Mouse (Mus musculus) megakaryocyte progenitor cell, adult 5-6 weeks (primary cell): Measurements from ENCODE around the gene Arhgap21. TPM values are rescaled to one million over a fixed set of nuclear protein-coding genes. Genes with fewer than 3 reads are reported as not detected.
"Not testable (repeated sequence)": the region's sequence is repeated elsewhere in the genome, so short reads cannot be mapped to it uniquely, and the experiment has no call there.

ENCODE experiments used
- ATAC-seq: replicated peaks from 2 replicates; pipeline ENCODE4 v1.8.0; 2016; ENCODE audit warnings: mild to moderate bottlenecking, moderate TSS enrichment, inconsistent platforms; ENCODE audit not compliant: poor library complexity
- total RNA-seq, 2 experiments: library from RNA; stranded (forward) in 1 of 2; stranded (reverse) in 1 of 2; fragments of 157-497, 149-512 nt in 1 of 2; fragments of 200-1000 nt in 1 of 2; gene quantifications; 2 replicates each; pipeline versions ENCODE4 v1.2.3 to v1.2.4; 2015 to 2017

Arhgap21 gene
- total RNA-seq, 2 experiments from 2014 or later, result 15.3 to 37.6 TPM

DNA sequence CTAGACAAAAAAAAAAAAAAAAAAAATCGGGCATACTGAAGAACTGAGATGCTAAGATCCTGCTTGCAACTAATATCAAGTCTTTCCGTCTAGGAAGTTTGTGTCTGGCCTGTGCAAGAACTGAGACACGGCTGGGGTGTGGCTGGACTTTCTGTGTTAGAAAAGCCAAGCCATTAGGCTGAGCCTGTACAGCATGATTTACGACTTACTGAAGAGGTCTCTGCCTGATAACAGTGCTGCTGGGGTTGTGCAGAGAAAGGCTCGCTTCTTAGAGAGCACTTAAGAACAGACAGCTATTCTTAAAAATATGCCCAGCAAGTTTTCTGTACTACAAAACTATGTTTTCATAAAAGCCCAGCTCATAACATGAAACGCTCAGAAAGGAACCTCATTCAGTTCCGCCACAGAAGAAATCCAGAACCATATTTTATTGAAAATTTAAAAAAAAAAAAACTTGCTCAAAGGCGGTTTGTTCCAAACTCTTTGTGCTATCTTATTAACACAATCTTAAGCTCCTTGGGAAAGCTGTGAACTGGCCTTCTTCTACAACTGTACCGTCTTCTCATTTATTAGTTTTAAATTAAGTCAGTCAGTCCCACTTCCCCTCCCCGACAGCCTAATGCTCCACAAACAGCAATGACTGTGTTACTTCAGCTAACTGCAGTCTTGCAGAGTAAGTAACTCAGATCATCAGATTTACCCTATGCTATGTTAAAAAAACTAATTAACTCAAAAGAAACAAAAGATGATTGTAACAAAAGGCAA is 26.1 kb downstream of the Arhgap21 start:
- peak; percentile 58 for ATAC-seq

DNA sequence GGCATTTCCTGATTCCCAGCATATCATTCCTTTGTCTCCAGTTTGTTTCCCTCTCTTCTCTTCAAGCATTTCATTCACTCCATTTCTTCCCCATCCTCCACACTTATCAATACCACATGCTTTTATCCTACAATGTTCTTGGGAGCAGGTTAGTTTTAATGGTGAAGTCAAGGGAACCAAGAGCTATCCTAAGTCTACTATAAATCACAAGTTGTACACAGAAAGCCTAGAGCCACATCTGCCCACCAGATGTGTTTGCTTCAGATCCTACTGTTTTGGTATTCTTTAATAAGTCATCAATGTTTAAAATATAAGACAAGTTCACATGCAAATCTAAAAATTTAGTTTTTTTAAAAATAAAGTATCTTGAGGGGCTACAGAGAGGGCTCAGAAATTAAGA is 27.6 kb downstream of the Arhgap21 start:
- no peak for ATAC-seq

DNA sequence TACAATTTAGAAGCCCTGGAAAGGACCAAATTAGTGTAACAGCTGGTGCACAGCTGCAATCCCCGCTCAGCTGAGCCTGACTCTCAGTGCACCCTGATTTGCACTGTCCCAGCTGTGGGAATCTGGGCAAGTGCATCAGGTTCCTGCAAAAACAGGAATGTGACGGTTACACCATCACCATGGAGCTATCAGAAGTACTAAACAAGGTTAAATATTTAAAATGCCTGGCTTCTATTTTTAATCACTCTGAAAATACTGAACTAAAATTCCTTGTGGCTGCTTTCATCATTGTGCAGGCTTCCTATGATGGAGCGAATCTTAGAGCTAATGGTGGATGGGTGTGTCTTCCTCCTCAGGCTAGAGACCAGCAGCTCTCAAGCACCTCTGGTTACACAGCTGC is 29.3 kb downstream of the Arhgap21 start:
- no peak for ATAC-seq

DNA sequence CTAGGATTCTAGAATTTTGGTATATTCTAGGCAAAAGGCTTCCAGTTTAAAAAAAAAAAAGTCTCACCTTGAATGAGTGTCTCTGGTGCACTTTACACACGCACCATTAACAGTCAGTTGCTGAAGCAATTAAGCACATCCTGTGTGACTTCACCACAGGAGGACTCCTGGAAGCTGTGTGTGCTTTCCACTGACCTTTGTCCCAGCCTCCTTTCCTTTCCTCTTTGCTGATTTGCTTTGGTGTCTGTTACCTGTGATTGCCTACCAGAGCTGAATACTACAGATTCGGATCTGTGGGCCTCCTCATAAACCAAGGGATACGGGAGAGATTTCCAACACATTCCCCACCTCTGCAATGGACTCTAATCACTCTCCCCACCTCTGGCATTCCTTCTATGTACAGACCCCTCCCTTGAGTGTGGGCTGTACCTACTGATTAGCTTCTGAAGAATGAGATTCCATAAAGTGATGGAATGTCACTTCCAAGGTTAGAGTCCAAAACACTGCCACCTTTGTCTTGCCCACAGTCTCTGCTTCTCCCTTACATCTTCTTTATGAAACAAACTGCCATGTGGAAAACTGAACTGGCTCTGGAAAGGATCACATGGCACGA is 32.0 kb downstream of the Arhgap21 start:
- no peak for ATAC-seq

DNA sequence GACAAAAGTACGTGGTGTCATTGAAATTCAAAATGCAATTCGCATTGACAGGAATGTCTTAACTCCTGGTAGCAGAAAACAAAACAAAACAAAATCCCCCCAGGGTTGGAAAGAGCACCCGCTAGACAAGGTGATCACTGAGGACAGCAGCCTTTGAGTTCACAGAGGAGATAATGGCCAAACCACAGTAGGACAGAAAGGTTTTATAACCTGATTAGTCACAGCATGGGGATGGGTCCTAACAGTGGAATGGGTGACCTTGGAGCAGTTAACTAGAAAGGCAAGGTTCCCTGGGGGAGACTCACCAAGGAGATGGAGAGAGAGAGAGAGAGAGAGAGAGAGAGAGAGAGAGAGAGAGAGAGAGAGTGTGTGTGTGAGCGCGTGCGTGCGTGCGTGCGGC is 34.3 kb downstream of the Arhgap21 start:
- no peak for ATAC-seq

DNA sequence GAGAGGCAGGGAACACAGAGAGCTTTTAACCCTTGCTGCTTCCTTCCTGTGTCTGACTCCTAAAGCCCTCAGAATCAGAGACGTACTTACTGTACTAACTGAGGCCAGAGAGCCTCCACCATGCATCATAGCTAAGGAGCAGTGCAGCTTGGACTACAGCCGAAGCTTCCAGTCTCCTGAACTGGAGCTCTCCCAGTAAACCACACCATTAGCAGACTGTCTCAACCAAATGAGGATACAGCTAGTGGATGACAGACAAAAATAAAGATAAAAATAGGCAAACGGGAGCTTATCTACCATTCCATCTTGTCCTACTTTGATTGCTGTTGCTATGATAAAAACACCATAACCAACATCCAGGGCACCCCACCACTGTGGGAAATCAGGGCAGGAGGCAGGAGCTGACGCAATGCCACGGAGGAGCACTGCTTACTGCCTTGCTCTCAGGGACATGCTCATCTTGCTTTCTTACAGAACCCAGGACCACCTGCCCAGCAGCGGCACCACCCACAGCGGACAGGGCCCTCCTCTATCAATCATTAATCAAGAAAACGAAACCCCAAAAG is 35.9 kb downstream of the Arhgap21 start:
- ATAC-seq, result 0 out of 2 replicates have a peak, but pooled peaks have one; percentile 19

DNA sequence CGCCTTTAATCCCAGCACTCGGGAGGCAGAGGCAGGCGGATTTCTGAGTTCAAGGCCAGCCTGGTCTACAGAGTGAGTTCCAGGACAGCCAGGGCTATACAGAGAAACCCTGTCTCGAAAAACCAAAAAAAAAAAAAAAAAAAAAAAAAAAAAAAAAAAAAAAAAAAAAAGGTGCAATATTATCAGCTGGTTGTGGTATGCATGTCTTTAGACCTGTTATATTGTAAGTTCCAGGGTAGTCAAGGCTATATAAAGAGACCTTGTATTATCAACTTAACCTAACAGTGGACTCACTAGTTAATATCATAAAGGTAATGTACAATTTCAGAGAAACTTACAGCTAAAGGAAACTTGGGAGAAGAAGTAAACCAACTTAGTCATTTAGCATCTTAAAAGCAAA is 36.9 kb downstream of the Arhgap21 start:
- not testable (repeated sequence) for ATAC-seq

DNA sequence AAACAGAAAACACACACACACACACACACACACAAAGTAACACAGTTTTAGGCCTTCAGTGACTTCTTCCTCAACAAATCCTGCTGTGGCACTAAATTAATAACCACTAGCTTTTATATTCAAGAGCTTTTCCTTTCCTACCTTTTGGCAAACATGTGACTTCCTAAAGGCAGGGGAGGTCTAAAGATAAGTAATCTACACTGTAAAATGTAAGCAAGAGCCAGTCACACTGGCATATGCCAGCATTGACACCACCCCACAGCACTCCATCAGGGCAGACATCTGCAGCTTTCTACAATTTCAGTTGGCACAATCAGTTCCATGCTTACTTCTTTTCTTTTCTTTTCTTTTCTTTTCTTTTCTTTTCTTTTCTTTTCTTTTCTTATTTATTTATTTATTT is 40.2 kb downstream of the Arhgap21 start:
- peak; percentile 69 for ATAC-seq

DNA sequence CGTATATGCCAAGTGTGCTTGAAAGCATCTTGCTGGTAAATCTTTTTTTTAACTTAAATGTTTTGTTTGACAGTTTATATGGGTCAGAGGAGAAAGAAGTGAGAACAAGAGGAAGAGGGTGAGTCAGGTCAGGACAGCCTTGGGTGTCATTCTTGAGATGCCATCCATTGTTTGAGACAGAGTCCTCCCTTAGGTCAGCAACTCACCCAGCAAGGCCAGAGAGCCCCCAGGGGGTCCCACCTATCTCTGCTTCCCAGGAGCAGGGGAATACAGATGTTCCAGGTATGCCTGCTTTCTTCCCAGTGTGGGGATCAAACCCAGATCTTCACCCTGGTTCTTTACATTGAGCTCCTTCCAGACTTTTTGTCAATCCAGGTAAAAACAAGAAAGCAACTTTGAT is 43.7 kb downstream of the Arhgap21 start:
- no peak for ATAC-seq

DNA sequence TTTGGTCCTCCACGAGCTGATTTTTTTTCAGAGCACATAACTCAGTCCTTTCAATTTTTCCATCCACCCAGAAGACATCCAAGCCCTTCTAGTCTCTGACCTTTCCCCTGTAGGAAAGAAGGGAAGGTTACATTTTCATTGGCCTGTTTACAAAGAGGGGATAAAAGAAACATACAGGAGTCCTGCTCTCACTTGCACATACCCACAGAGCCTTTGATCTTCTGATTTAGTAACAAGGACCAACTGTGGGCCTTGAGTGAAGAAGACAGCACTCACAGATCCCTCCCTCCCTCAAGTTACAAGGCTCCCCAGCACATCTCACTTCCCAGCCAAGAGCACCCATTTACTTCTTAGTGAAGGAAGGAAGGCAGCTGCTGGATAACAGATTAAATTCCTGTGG is 46.3 kb downstream of the Arhgap21 start:
- no peak for ATAC-seq

DNA sequence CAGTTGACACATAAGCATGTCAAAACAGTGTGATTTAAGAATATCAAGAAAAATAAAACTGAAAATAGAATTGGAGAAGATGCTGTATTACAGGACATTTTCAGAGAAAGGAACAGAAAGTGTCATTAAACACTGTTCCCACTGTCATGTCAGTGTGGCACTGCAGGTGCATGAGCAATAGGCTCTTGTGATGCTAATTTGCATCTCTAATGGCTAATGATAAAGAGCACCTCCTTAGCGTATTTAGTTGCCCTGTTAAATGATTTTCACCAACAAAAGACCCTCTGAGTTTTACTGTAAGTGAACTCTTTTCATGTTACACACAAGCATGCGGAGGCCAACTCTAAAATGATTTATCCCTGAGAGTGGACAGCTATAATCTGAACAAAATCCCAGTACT is 47.1 kb downstream of the Arhgap21 start:
- ATAC-seq, result 0 out of 2 replicates have a peak, but pooled peaks have one; percentile 23

DNA sequence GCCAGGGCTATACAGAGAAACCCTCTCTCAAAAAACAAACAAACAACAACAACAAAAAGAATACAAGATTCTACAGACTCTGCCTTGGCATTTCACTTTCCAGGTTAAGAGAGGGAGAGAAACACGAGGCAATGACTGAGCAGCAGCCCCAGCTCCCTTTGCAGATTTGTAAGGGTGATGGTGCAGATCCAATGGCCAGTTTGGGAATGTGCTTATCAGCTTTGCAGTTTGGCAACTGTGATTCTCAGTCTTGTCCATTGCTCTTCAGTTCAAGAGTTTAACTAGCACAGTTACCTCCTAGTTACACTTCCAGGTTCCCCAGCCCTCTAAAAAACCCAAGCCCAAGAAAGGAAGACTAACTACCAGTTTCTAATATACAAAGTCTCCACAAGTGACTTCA is 47.7 kb downstream of the Arhgap21 start:
- ATAC-seq, result no peak

DNA sequence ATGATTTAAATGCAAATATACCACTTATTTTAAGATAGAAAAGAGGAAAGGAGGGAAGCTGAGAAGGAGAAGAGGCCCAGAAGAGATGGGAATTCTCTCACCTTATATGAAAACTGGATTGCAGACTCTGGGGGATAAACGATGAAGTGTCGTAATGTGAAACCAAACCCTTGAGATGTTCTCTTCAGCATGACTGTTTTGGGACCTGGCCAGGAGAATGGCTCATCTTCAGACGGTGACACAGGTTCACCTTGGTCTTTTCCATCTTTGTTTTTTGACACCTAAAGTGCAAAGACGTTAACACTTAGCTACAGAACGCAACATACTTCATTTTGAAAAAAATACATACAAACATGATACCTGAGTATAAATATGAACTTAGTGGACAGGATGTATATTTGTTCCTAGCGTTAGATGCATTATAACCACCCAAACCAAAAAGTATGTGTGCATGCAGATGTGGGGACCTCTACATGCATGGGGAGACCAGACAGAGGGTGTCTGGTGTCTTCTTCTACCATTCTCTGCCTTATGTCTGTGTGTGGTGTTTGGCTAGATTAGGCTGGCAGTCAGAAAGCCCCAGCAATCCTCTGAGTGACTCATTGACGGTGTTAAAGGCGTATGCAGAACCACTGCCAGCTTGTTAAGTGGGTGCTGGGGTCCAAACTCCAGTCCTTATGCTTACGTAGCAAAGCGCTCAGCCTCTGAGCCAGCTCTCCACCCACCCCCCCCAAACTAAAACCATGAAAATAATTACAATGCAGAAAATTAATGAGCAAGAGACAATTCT is 54.0 kb downstream of the Arhgap21 start:
- no peak for ATAC-seq

DNA sequence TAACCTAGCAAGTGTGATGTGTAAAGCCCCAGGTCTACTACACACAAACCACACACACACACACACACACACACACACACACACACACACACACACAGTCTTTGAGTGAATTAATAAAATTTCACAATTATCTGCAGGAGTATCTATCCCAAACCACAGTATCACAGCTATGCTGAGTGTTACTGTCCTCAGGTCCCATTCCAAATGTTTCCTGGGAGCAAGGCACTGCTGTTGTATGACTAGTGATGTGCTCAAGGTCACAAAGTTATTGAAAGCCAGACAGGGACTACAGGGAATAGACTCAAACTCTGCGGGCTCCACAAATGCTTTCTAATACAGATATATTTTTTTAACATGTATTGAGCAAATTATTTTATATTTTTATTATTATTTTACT is 55.7 kb downstream of the Arhgap21 start:
- ATAC-seq, result no peak

DNA sequence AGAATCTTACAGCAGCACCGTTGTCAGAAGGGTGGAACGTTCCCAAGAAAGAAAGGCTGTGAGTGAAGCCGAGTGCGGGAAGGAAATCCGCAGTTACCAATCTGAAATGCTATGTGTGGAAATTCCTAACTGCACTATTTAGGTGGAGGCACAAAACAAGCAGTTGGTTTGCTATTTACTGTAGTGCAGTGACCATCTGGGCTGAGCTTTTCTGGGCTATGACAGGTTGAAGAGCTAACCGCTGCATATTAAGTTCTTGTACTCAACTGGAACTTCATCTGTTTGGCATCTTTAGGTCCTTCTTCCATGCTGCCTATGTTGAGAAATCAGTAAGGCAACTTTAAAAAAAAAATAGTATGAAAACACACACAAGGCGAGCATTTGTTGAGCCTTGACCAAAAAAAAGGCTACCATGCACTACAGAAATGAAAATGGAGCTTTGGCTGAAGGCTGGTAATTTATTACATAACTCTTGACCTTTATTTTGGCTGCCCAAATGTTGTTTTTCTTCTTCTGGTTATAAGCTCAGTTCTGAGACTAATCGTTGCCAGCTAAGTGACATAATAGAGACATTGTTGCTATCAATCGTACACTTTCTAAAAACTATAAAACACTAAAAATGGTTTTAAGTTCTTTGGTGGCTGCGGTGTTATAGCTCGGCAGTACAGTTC is 56.2 kb downstream of the Arhgap21 start:
- ATAC-seq, result no peak

DNA sequence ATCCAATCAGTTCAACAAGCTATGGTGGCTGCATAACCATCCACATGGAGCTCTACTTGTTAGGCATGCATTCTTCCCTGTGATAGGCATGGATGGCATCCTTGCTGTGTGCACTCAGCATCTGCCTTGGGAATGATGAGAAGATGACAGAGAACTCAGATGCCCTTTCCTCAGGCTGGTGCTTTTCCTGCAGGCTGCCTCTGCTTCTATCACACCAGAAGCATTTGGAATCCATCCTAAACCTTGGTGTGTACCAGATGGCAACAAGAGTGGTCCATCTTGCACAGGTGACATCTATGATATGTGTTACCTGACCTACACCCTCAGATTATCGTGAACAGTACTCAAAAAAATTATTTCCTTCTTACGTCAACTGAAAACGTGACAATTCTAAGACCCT is 58.2 kb downstream of the Arhgap21 start:
- no peak for ATAC-seq

DNA sequence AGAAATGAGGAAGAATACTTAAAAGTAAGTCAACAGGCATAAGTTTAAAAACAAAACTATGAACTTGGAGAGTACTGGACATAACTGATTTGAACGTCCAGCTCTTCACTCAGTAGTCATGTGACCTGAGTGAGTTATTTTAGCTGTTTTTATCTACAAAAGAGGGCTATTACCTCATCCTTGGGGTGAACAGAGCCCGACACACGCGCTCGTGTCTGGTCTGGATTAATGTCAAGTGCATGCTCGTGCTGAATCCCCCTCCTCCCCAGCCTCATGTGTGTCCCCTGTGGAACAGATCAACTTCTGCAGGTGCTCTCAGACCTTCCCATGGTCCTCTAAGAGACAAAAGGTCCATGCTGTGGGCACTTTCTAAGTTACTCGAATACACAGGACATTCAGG is 59.3 kb downstream of the Arhgap21 start:
- ATAC-seq, result no peak

DNA sequence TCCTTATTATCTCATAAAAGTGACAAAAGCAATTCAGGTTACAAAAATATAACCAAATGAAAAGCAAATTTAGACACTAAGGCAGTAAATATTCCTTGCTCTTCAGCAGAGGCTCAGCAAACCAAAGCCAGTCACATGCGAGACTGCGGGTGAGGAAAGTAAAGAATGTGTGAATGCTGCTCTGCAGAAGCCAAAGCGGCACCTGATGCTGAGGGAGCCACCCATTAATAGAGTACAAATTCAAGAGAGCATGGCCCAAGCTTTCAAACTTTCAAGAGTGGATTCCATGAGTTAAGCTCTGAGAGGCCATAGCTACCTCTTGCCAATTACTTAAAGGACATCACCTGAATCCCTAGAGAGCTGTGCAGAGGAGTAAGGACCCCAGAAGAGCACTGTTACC is 61.4 kb downstream of the Arhgap21 start:
- no peak for ATAC-seq

DNA sequence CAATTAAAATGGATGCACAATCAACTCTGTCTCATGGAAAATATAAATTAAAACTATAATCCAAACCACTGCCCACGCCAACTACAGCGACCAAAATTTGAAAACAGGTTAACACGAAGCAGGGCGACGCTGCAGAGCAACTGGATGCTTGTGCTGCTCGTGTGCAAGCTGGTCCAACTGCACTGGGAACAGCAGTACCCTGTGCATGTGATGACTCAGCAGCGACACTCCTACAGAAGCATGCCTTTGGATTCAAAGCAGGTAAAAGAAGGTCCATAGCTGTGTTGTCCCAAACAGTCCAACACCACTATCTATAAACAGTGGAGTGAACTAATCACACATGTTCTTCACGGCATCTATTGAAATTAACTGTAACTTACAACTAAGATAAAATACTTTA is 63.3 kb downstream of the Arhgap21 start:
- ATAC-seq, result no peak

DNA sequence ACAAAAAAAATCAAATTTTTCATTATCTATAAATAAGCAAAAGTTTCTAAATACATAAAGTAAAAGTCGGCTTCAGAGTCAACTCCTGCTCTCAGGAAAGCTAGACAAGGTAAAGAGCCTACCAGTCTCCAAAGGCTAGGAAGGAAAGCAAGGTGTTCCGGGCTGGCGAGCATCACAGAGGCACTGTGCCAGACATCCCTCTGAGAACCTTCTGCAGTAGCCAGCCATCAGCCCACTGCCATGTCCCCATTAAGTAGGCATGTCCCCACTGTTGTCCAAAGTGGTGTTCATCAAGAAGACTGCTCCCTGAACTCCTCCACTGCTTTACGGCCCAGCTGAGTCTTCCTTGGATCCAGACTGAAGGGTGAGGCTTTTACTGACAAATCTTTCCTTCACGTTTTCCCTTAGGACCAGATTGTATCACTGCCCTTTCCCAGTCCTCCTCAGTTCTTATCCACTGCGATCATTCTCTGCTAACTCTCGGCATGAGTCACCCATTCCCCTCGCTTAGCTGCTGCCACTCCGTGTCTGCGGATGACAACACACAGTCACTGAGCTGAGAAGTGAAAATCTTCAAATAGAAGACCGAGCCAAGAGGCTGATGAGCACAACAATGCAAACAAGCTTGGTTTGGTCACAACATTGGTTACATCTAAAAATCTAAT is 65.6 kb downstream of the Arhgap21 start:
- no peak for ATAC-seq

DNA sequence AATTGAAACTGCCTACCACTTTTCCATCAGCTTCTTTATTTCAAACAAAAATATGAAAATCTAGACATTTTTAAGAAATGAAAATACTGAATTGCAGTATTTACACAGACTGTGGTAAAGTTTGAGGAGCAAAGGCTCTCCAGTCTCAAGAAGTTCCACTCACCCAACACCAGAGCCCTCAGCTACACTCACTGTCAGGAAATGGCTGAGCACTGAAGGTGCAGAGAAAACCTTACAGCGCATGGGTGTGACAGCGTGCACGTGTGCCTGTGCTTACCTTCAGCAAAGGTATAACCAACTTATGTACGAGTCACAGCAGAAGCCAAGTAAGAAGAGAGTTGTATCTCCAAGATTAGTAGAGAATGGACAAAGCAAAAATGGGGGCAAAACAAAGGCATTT is 66.8 kb downstream of the Arhgap21 start:
- no peak for ATAC-seq
